Comparison of ENCODE assay signal across 14 mouse cellular contexts in genomic region chr2:4504413-4504812, GRCm38 (mm10).
A peak's percentile ranks its signal among the peaks of the same experiment; 100 is the strongest.
DNase-seq lines count a peak whose midpoint lies in the region; ATAC-seq and TF ChIP-seq lines count a peak whose summit lies in the region.
"Had no signal": no experiment of that assay in that cellular context is flagged by ENCODE, and none has a peak within 500 bp of the region (broad histone marks: within the 10 kb centered on the region; RNA-seq: fewer than 3 reads in every experiment).

No protein-coding gene starts in this region.

- no peak overlapping the region for H3K9ac ChIP-seq in forebrain, embryonic 13.5 days
- H3K9ac ChIP-seq: embryonic facial prominence, embryonic 15.5 days; kidney, embryonic 15.5 days; liver, embryonic 15.5 days; neural tube, embryonic 12.5 days had no signal

- peaks cover 23% of the 10 kb centered on the region for H3K4me1 ChIP-seq in forebrain, embryonic 13.5 days
- H3K4me1 ChIP-seq in embryonic facial prominence, embryonic 10.5 days: peaks cover 7% of the 10 kb centered on the region; the same call in 1 of the 2 replicates

- no peak overlapping the region for H3ac ChIP-seq in myocyte (ENCODE audit: control insufficient read depth, insufficient read length)

- DNase-seq in gastrocnemius, adult 18-20 months (ENCODE audit: low spot score): peak; percentile 50
- DNase-seq in gastrocnemius, adult 8-10 months (ENCODE audit: low spot score in 2 of 2): no peak
- peak; percentile 15 for DNase-seq in lung, postnatal 36 days
- no peak for DNase-seq in lung, postnatal 4 days
- peak; percentile 50 for DNase-seq in gastrocnemius, postnatal 14 days
- no peak for DNase-seq in embryonic facial prominence, embryonic 10.5 days (ENCODE audit: low spot score)
- DNase-seq: cerebellum, adult 9-10 months; thymus, postnatal 14 days had no signal

- peak overlapping the region; percentile 16 for H3K4me2 ChIP-seq in myocyte (ENCODE audit: low read depth)
- H3K4me2 ChIP-seq in forebrain, embryonic 13.5 days: no peak overlapping the region
- H3K4me2 ChIP-seq: embryonic facial prominence, embryonic 15.5 days; kidney, embryonic 15.5 days; liver, embryonic 15.5 days; neural tube, embryonic 12.5 days had no signal

- TF ChIP-seq POLR2A in myocyte (IDR thresholded peaks at IDR 0.05; ENCODE audit: insufficient read length, low read depth): no peak

- no peak overlapping the region for H3K4me3 ChIP-seq in myocyte
- H3K4me3 ChIP-seq in forebrain, embryonic 13.5 days: no peak overlapping the region
- no peak overlapping the region for H3K4me3 ChIP-seq in embryonic facial prominence, embryonic 10.5 days
- H3K4me3 ChIP-seq: embryonic facial prominence, embryonic 15.5 days; kidney, embryonic 15.5 days; liver, embryonic 15.5 days; neural tube, embryonic 12.5 days had no signal

- H3K36me3 ChIP-seq in myocyte (ENCODE audit: control insufficient read depth, insufficient read depth): peaks cover 31% of the 10 kb centered on the region
- H3K36me3 ChIP-seq in forebrain, embryonic 13.5 days (ENCODE audit: poor library complexity, severe bottlenecking): peaks cover 30% of the 10 kb centered on the region
- peaks cover 73% of the 10 kb centered on the region for H3K36me3 ChIP-seq in embryonic facial prominence, embryonic 10.5 days (replicated peaks)
- H3K36me3 ChIP-seq: embryonic facial prominence, embryonic 15.5 days; liver, embryonic 15.5 days had no signal

- intact Hi-C loops in gastrocnemius, postnatal 14 days (cut with DNase I; ENCODE audit: low total_unique reads): no loop called here

- no peaks in the 10 kb centered on the region for H3K9me3 ChIP-seq in forebrain, embryonic 13.5 days (replicated peaks)
- H3K9me3 ChIP-seq in embryonic facial prominence, embryonic 10.5 days: no peaks in the 10 kb centered on the region
- H3K9me3 ChIP-seq: embryonic facial prominence, embryonic 15.5 days; kidney, embryonic 15.5 days; liver, embryonic 15.5 days; neural tube, embryonic 12.5 days had no signal

- H3K79me2 ChIP-seq in myocyte (ENCODE audit: control insufficient read depth, insufficient read depth): peaks cover 5% of the 10 kb centered on the region

- ATAC-seq in forebrain, embryonic 13.5 days: no peak

- H3K27me3 ChIP-seq in myocyte (ENCODE audit: control insufficient read depth, insufficient read depth, insufficient read length): no peaks in the 10 kb centered on the region
- no peaks in the 10 kb centered on the region for H3K27me3 ChIP-seq in forebrain, embryonic 13.5 days
- H3K27me3 ChIP-seq in embryonic facial prominence, embryonic 10.5 days (replicated peaks; ENCODE audit: low read depth, poor library complexity, severe bottlenecking): no peaks in the 10 kb centered on the region
- H3K27me3 ChIP-seq: embryonic facial prominence, embryonic 15.5 days; kidney, embryonic 15.5 days; liver, embryonic 15.5 days; neural tube, embryonic 12.5 days had no signal

- WGBS in forebrain, embryonic 13.5 days: 83% methylated on average over 10 of the region's 10 CpGs
- WGBS in embryonic facial prominence, embryonic 10.5 days: 89% methylated on average over 10 of the region's 10 CpGs

- no peak overlapping the region for H3K27ac ChIP-seq in forebrain, embryonic 13.5 days
- no peak overlapping the region for H3K27ac ChIP-seq in embryonic facial prominence, embryonic 10.5 days (replicated peaks)
- H3K27ac ChIP-seq: embryonic facial prominence, embryonic 15.5 days; kidney, embryonic 15.5 days; liver, embryonic 15.5 days; neural tube, embryonic 12.5 days had no signal

TF ChIP-seq in myocyte, 11 proteins besides CTCF, POLR2A, EP300 and RAD21:
- no peak for TF ChIP-seq MAX (IDR thresholded peaks at IDR 0.05; ENCODE audit: low read depth)
- no peak for TF ChIP-seq TCF12 (IDR thresholded peaks at IDR 0.05; ENCODE audit: insufficient read depth, poor library complexity, severe bottlenecking)
- no peak for TF ChIP-seq USF1 (IDR thresholded peaks at IDR 0.05; ENCODE audit: low read depth)
- peak in 2 of 3 experiments; percentile 19 to 49 for TF ChIP-seq MYOD1 (IDR thresholded peaks at IDR 0.05; ENCODE audit: control insufficient read depth in 1 of 3, insufficient read length in 2 of 3, low read depth in 2 of 3)
- peak in 2 of 3 experiments; percentile 56 to 69 for TF ChIP-seq MYOG (IDR thresholded peaks at IDR 0.05; ENCODE audit: control insufficient read depth in 1 of 3, insufficient read depth in 1 of 3, insufficient read length in 2 of 3, low read depth in 2 of 3)
- TF ChIP-seq SRF (IDR thresholded peaks at IDR 0.05; ENCODE audit: control insufficient read depth, insufficient read length, low read depth): no peak
- TF ChIP-seq TCF3 (IDR thresholded peaks at IDR 0.05; ENCODE audit: insufficient read length, low read depth): no peak
- TF ChIP-seq POLR2AphosphoS2 (IDR thresholded peaks at IDR 0.05; ENCODE audit: insufficient read length, low read depth): no peak
- TF ChIP-seq E2F4 (IDR thresholded peaks at IDR 0.05; ENCODE audit: insufficient read depth): no peak
- no peak for TF ChIP-seq REST (IDR thresholded peaks at IDR 0.05; ENCODE audit: insufficient read depth, insufficient read length)
- TF ChIP-seq CEBPB (IDR thresholded peaks at IDR 0.05; ENCODE audit: insufficient read depth, poor library complexity, severe bottlenecking): no peak

Comparison
In these comparisons a context has a peak if more than half of its experiments do, and no peak if none do; other contexts are left out.
1. DNase-seq: peak in gastrocnemius, adult 18-20 months (single experiment), lung, postnatal 36 days (single experiment) and gastrocnemius, postnatal 14 days (single experiment); none in gastrocnemius, adult 8-10 months (0 of 2), lung, postnatal 4 days (0 of 2) and embryonic facial prominence, embryonic 10.5 days (single experiment).